20 mouse cellular contexts compared by ENCODE assay signal in genomic region chr19:56381407-56381806, GRCm38 (mm10).
"Had no signal": no experiment of that assay in that cellular context is flagged by ENCODE, and none has a peak within 500 bp of the region (broad histone marks: within the 10 kb centered on the region; RNA-seq: fewer than 3 reads in every experiment).

No protein-coding gene starts in this region.

- H3K27me3 ChIP-seq: midbrain, embryonic 12.5 days; neural tube, embryonic 13.5 days; neural tube, embryonic 15.5 days had no signal

- H3K9me3 ChIP-seq: megakaryocyte, embryonic 14.5 days; midbrain, embryonic 10.5 days; midbrain, embryonic 12.5 days; neural tube, embryonic 13.5 days; neural tube, embryonic 15.5 days had no signal

- H3K36me3 ChIP-seq: midbrain, embryonic 10.5 days; midbrain, embryonic 12.5 days; neural tube, embryonic 13.5 days; neural tube, embryonic 15.5 days had no signal

- DNase-seq: lung, adult 18-20 months; lung, embryonic 14.5 days; lung, postnatal 10 days; lung, postnatal 4 days; midbrain, embryonic 14.5 days; retina, postnatal 1 day; right cerebral cortex, adult 18-20 months; right cerebral cortex, postnatal 25 days; right cerebral cortex, postnatal 4 days; spleen, adult 18-20 months; thymus, adult 18-20 months; thymus, postnatal 14 days; thymus, postnatal 36 days had no signal

- ATAC-seq: midbrain, embryonic 16.5 days had no signal

- H3K4me1 ChIP-seq: midbrain, embryonic 10.5 days; midbrain, embryonic 12.5 days; neural tube, embryonic 13.5 days; neural tube, embryonic 15.5 days had no signal

- H3K9ac ChIP-seq: lung, embryonic 14.5 days; midbrain, embryonic 12.5 days; neural tube, embryonic 13.5 days; neural tube, embryonic 15.5 days had no signal

- H3K27ac ChIP-seq: midbrain, embryonic 10.5 days; midbrain, embryonic 12.5 days; neural tube, embryonic 13.5 days; neural tube, embryonic 15.5 days had no signal

- H3K4me3 ChIP-seq: megakaryocyte, embryonic 14.5 days; midbrain, embryonic 10.5 days; midbrain, embryonic 12.5 days; myocyte; neural tube, embryonic 13.5 days; neural tube, embryonic 15.5 days had no signal

- H3K4me2 ChIP-seq: lung, embryonic 14.5 days; midbrain, embryonic 12.5 days; neural tube, embryonic 13.5 days; neural tube, embryonic 15.5 days had no signal
